Mouse (Mus musculus) heart, postnatal 0 days (tissue): ENCODE data around the gene Ap5s1.

Experiments used
- CTCF ChIP-seq: IDR thresholded peaks from 2 replicates; pipeline ENCODE4 v1.5.1; 2016; ENCODE audit warnings: antibody characterized with exemption, control low read depth, low read depth
- EP300 ChIP-seq: IDR thresholded peaks from 2 replicates; pipeline ENCODE4 v1.6.1; 2016; ENCODE audit warnings: antibody characterized with exemption, low read depth

DNA sequence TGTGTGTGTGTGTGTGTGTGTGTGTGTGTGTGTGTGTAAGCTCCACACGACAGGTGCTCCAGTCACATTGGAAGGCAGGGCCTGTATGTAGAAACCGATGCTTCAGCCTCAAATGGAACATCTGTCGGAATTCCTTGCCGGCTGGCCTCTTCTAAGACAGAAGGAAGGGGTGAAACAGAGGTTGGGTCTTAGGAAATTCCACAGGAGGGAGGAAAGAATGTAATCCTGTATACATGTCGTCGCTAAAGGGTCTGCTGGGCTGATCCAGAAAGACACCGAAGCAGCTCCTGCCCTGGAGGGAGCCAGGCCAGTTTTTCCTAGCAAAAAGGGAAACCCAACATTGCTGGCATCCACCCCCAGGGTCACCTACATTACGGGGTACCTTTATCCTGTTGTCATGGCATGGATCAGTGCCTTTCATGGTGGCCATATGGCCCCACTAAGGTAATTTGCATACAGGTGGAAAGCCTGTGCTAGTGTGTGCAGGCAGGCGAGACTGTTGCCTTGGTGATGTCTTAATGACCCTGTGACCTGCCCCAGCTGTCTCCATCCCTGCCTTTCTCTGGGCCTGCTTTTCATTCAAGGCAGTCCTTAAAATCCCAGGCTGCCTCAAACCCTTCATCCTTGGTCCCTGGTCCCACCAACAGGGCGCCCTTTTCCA, 16.4 kb upstream of the Ap5s1 start:
- TF ChIP-seq EP300 (no peak), CTCF (no peak)
